Mouse (Mus musculus) lung, adult 18-20 months (tissue): ENCODE results near the gene Hoxa9.

Source experiments
- DNase-seq, 2 experiments: peaks; one replicate each; pipeline ENCODE4 v3.0.0; 2022; ENCODE audit warnings: mixed read lengths in 2 of 2

Hoxa9 gene

GRCm38 (mm10) chr6:52177806-52178205 is 53.1 kb downstream of the Hoxa9 start:
- DNase-seq = no peak

GRCm38 (mm10) chr6:52177061-52177735 is 53.7 kb downstream of the Hoxa9 start, which contains the start of gene 5730596B20Rik:
Gene 5730596B20Rik, plus strand, starts transcription at chr6:52177498.
- DNase-seq = no peak

- DNase-seq = no peak
Observed at GRCm38 (mm10) chr6:52176391-52176790, 54.5 kb downstream of the Hoxa9 start.

GRCm38 (mm10) chr6:52175864-52176263 is 55.0 kb downstream of the Hoxa9 start:
- DNase-seq = no peak

- no peak for DNase-seq
Observed at GRCm38 (mm10) chr6:52174968-52175751, 55.7 kb downstream of the Hoxa9 start.

- no peak for DNase-seq
Observed at GRCm38 (mm10) chr6:52173648-52174047, 57.2 kb downstream of the Hoxa9 start.
